Mouse (Mus musculus) T-helper 17 cell (primary cell): ENCODE results near the gene Dnm3.

Experiments
- in situ Hi-C, 2 experiments: fragments of 300-600 bp; cut with MboI, MseI; formaldehyde crosslinking; loops; 1 replicate in 1 of 2; 2 replicates in 1 of 2; pipeline ENCODE4 v1.15.1; 2025; ENCODE audit warnings: high pct_unique_total_duplicates in 2 of 2

The Dnm3 gene

DNA sequence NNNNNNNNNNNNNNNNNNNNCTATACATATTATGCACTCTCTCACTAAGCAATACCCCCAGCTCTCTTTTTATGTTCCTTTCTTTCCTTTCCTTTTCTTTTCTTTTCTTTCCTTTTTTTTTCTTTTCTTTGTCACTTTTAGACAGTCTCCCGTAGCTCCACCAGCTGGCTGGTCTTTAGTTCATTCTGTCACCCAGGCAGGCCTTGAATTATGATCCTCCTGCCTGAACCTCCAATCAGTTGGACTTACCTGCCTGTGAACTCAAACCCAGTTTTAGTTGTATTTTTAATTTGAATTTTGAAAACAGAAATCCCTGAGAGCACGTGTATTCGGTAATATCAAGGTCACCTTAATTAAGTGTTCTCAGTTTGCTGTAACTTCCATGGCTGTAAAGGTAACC lies 141.6 kb downstream of the Dnm3 start:
- in situ Hi-C loops = loop anchor here in 1 of 2 experiments (10.0 kb wide), 1 partner anchor 581 kb away; no protein-coding TSS in a partner anchor

DNA sequence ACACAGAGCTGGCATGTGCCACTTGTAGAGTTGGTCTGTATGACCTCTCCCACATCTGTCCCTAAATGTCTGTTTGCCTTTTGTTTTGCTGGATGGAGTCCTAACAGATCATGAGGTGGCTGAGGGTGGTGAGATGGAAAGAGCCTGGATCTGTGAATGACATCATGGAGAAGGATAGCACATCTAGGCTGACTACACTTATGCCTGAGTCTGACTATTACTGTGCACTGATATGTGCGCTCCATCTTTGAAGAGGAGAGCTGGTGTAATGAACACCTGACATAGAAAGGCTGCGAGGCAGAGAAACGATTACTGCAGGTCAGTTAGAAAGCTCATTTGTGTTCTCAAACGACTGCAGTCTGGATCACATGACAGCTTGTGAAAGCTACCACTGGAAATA lies 149.2 kb downstream of the Dnm3 start:
- in situ Hi-C loops = no loop called here

DNA sequence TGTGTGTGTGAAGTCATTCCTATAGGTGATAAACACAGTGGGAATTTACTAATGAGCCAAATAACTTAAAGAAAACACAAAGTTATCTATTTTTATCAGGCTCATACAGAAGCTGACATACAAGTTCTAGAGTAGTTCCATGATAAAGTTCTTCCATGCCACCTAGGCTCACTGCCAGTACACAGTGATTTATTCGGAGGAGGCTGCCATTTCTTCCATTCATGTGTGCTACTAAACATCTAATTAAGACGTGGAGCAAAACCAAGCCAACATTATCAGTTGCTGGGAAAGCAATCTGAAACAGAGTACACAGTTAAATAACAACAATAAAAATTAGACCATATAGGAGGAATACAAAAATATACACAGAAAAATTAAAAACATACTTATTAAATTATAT lies 150.2 kb downstream of the Dnm3 start:
- in situ Hi-C loops = no loop called here

DNA sequence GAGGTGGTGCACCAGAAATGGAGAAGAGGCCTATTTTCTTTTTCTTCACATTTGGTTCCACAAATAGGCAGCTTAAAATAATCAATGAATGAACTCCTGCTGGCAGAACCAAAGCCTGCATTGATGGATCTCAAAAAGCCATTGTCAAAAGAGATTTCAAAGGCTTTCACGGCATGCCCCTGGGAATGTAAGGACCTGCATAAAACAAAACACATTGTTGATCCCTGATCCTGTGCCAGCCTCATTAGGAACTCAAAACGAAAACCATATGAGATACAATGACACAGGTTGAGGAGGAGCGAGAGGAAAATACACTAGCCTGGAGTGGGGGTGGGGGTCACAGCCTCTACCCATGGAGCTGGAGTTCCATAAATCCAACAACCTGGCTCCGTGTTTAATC lies 153.4 kb downstream of the Dnm3 start:
- in situ Hi-C loops = no loop called here

GRCm38 (mm10) chr1:162323142-162323541 lies 154.7 kb downstream of the Dnm3 start:
- in situ Hi-C loops = no loop called here

GRCm38 (mm10) chr1:162313451-162314276 lies 164.2 kb downstream of the Dnm3 start:
- in situ Hi-C loops = loop anchor here (5.0 kb wide), 1 partner anchor 311 kb away; no protein-coding TSS in a partner anchor

GRCm38 (mm10) chr1:162312621-162313020 lies 165.2 kb downstream of the Dnm3 start:
- in situ Hi-C loops = loop anchor here (5.0 kb wide), 1 partner anchor 310 kb away; no protein-coding TSS in a partner anchor

- in situ Hi-C loops = loop anchor here (5.0 kb wide), 1 partner anchor 310 kb away; no protein-coding TSS in a partner anchor
Observed at GRCm38 (mm10) chr1:162312152-162312551, 165.7 kb downstream of the Dnm3 start.

GRCm38 (mm10) chr1:162305247-162305646 lies 172.6 kb downstream of the Dnm3 start:
- in situ Hi-C loops = no loop called here

DNA sequence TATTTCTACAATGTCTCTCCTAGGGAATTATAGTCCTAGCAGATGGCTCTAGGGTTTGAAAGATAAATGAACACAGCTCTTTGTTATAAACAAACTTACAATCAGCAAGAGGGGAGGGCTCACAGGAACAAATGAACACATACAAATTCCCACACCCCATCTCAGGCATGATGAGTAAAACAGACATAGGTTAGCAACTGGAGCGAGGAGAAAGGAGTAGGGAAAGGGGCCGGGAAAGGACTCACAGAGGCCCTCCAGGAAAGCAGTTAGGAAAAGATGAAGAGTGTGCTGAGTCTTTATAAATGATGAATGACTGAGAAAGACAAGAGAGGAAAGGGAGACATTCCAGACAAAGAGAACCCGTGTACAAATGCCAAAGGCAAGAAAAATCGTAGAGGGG lies 175.4 kb downstream of the Dnm3 start:
- in situ Hi-C loops = no loop called here

- in situ Hi-C loops = no loop called here
Observed at GRCm38 (mm10) chr1:162299558-162300319, 178.1 kb downstream of the Dnm3 start.

DNA sequence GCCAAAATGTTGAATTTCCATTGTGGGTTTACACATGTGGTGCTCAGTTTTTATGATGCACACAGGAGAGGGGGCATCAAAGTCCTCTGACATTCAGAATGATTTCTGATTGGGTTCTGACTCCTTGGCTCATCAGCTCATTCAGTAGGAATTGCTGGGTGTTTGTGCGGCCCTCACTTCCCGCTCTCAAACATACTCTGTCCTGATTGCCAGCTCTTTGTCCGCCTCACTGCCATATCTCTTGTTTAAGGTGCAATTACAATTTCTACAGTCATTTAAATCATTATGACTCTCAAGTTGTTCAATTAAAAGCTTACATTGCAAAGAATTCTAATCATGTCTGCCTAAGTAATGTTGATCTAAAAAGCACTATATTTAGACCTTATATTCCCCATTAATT lies 179.3 kb downstream of the Dnm3 start:
- in situ Hi-C loops = no loop called here

GRCm38 (mm10) chr1:162295443-162295842 lies 182.4 kb downstream of the Dnm3 start:
- in situ Hi-C loops = no loop called here

DNA sequence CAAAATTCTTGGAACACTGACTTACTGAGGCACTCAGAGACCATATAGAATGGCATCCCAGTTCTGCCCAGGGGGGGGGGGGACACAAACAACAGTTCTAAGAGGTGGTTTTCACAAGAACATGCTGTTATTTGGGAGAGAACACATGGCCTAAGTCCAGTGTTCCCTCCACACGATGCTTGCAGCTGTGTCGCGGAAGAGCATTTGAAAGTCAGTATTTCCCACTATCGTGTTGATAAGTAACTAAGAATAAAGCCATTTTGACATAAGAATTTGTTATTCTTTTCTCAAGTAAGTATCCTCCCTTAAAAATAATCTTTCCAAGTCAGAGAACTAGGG lies 183.3 kb downstream of the Dnm3 start:
- in situ Hi-C loops = no loop called here

DNA sequence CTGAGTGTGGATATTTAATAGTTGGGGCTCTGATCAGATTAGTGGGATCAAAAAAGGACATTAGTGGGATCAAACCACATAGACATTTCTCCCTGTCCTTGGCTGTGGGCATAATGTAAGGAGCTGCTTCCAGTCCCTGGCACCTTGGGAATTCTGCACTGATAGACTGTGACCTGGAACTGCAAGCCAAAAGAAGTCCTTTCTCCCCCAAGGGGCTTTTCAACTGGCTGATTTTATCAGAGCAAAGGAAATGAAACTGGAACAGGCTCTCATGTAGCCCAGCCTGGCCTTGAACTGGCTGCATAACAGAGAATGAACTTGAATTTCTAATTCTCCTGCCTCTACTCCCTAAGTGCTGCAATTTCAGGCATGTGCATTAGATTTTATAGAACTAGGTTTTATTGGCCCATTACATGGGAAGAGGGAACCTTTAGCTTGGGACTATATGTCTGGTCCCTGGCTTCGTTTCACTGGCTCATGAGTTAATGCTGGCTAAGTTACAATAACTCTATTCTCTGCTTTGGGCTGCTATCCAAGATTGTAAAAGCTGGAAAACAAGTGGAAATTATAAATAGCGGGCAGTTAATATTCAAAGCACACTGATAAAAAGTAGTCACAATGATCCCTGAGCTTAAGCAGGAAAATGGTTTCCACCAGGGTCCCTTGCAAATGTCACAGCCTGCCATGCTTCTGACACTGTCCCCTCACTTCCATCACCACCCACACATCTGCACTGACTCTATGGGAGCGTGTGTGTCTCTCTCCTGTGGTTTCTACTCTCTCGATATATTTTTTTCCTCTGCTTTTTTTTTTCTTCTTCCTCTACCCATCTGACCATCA lies 183.9 kb downstream of the Dnm3 start:
- in situ Hi-C loops = no loop called here

GRCm38 (mm10) chr1:162286910-162287309 lies 190.9 kb downstream of the Dnm3 start:
- in situ Hi-C loops = no loop called here

DNA sequence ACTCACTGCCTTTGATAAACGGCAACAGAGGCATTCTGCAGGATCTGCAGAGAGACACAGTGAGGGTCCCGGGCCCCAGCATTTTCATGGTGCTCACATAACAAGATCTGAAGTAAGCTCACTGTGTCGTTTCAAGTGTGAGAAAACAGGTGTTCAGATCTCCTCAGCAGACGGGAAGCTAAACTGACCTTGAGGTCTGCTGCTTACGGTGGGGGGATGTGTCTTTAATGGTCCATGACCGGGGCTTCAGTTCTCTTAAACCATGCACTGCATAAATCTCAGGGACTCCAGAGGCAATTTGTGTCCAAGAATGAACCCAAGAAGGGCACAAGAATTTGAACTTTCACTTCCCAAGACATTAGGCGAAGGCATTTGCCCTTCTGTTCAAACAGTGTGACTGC lies 195.9 kb downstream of the Dnm3 start:
- in situ Hi-C loops = no loop called here

GRCm38 (mm10) chr1:162280052-162280451 lies 197.8 kb downstream of the Dnm3 start:
- in situ Hi-C loops = no loop called here

- in situ Hi-C loops = no loop called here
Observed at GRCm38 (mm10) chr1:162276011-162276410, 201.8 kb downstream of the Dnm3 start.

- in situ Hi-C loops = no loop called here
Observed at GRCm38 (mm10) chr1:162274674-162275248, 203.1 kb downstream of the Dnm3 start.

DNA sequence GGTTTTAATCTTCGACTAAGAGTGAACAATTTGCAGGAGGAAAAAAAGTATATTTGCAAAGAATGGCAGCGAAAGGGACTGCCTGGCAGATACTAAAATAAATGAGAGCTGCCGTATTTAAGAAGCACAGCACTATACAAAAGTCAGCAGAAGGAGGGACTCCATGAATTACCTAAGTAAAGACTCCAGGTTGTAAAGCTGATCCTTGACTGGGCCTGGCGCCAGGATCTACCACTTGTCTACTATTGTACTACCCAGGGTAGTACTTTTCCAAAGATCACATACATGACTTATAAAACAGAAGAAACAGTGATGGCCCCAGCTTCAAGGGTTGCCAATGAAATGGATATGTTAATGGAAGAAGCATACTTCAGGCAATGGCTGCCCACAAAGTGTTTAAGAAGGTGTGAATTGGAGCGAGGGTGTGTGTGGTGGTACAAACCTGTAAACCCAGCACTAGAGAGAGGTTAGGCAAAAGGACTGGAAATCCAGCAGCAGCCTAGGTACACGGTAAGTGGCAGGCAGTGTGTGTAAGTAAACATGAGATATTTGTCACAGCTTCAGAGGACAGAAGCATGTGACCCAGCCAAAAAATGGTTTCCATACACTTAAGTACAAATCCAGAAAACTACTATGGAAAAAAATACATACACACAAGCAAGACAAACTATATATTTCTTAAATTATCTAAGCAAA lies 220.8 kb downstream of the Dnm3 start:
- in situ Hi-C loops = no loop called here
